Mouse (Mus musculus) heart, embryonic 16.5 days (tissue): ENCODE measurements at regions not wholly inside any gene's neighbourhood (a gene's known extent, or its start where the extent isn't known, plus 50 kb on each side); places are given as distances from the start of the nearest gene placed in this dataset.

Experiments
- ATAC-seq: fragments of 200-750 bp; cut with Nextera tagmentation; replicated peaks from 2 replicates; pipeline ENCODE4 v1.8.0; 2017; ENCODE audit warnings: moderate number of reproducible peaks; ENCODE audit not compliant: insufficient read depth, low FRiP score; ENCODE audit errors: extremely low read depth
- H3K27ac ChIP-seq: fragments of 300-500 bp; sonication (generic); 2 replicates; pipeline ENCODE4 v1.5.1; 2014; ENCODE audit warnings: mild to moderate bottlenecking, low read length, control low read depth, moderate library complexity
- H3K27me3 ChIP-seq: fragments of 300-500 bp; sonication (generic); 2 replicates; pipeline ENCODE4 v1.6.1; 2014; ENCODE audit warnings: low read length, mixed read lengths; ENCODE audit not compliant: control insufficient read depth, insufficient read depth
- H3K36me3 ChIP-seq: fragments of 300-500 bp; sonication (generic); 2 replicates; pipeline ENCODE4 v1.6.1; 2014; ENCODE audit not compliant: control insufficient read depth, insufficient read depth
- H3K4me1 ChIP-seq: fragments of 300-500 bp; sonication (generic); 2 replicates; pipeline ENCODE4 v1.6.1; 2014; ENCODE audit warnings: low read length, mixed read lengths; ENCODE audit not compliant: control insufficient read depth, insufficient read depth
- H3K4me2 ChIP-seq: fragments of 300-500 bp; sonication (generic); 2 replicates; pipeline ENCODE4 v1.6.1; 2014; ENCODE audit warnings: low read depth, mild to moderate bottlenecking, control low read depth, low read length
- H3K4me3 ChIP-seq: fragments of 300-500 bp; sonication (generic); 2 replicates; pipeline ENCODE4 v1.5.1; 2014; ENCODE audit warnings: mild to moderate bottlenecking, control low read depth, low read length
- H3K9ac ChIP-seq: fragments of 300-500 bp; sonication (generic); 2 replicates; pipeline ENCODE4 v1.6.1; 2014; ENCODE audit warnings: low read length, control low read depth
- H3K9me3 ChIP-seq: fragments of 300-500 bp; sonication (generic); replicated peaks from 2 replicates; pipeline ENCODE4 v1.6.1; 2016; ENCODE audit warnings: low read length; ENCODE audit not compliant: control insufficient read depth
- WGBS: fragments of 180-500 bp; shearing (Covaris S2); extraction: QIAGEN DNeasy Blood & Tissue Kit; methylation state at CpG from one replicate; pipeline ENCODE4 v1.1.7; 2014; 5-methylcytosine and 5-hydroxymethylcytosine counted together

DNA sequence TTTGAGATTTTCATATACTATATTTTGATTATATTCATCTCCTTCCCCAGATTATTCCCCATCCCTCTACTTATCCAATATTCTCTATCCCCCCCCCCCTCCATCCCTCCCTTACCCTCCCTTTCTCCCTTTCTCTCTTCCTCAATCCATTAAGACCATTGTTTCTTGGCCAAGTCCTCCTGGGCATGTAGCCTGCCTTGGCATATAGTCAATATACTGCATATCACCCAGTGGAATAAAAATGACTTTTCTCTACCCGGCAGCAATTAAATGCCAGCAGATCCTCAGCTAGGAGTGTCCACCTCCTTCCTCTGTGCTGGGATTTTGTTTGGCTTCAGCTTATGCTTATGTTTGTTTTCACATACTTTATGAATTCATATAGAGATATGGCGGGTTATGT is 987.3 kb downstream of the Robo2 start:
- Histone ChIP-seq H3K9ac (no peak overlapping the region), H3K27me3 (no peaks in the 10 kb centered on the region), H3K4me2 (no peak overlapping the region), H3K36me3 (no peaks in the 10 kb centered on the region), H3K4me3 (no peak overlapping the region), H3K27ac (no peak overlapping the region), H3K9me3 (no peaks in the 10 kb centered on the region), H3K4me1 (no peaks in the 10 kb centered on the region)
- 77% methylated on average over 2 of the region's 2 CpGs for WGBS
- ATAC-seq: no peak

DNA sequence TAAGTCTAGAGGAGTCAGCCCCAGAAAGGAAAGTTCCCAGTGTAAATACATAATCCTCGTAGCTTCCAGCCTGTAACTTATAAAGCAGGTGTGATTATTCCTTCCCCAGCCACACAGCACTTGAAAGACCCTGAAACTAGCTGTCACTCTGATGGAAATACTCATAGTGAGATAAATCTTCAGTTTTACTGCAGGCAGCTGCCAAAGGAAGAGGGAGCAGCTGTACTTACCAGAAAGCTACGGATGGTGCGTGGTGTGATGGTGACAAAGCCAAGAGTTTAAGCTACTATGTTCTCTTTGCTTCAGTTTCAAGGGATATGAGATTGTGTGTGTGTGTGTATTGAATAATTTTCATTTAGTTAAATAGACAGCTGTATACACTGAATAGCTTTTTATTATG is 1007.1 kb downstream of the Robo2 start:
- Histone ChIP-seq H3K9ac (no peak overlapping the region), H3K36me3 (no peaks in the 10 kb centered on the region), H3K9me3 (no peaks in the 10 kb centered on the region), H3K4me3 (no peak overlapping the region), H3K4me2 (no peak overlapping the region), H3K27me3 (no peaks in the 10 kb centered on the region), H3K4me1 (no peaks in the 10 kb centered on the region), H3K27ac (no peak overlapping the region)
- WGBS: 67% methylated on average over 3 of the region's 3 CpGs
- ATAC-seq: no peak

DNA sequence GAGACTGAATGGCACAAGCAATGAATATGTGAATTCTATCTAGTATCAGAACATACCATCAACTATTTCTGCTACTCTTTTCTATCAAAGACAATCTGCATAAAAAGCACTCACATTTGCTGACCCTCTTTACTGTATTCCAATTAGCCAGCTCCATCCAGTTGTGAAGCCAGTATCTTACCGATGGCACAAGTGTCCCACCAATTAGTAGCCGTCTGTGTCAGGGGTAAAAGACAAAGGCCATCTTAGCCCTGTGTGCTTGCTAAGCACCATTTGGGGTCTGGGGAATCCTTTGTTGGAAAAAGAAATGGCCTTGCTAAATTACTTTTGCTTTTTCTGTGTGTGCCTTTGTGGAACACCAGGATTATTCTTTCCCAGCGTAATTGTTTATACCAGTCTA is 1007.5 kb downstream of the Robo2 start:
- Histone ChIP-seq H3K36me3 (no peaks in the 10 kb centered on the region), H3K27me3 (no peaks in the 10 kb centered on the region), H3K9ac (no peak overlapping the region), H3K4me1 (no peaks in the 10 kb centered on the region), H3K4me2 (no peak overlapping the region), H3K9me3 (no peaks in the 10 kb centered on the region), H3K27ac (no peak overlapping the region), H3K4me3 (no peak overlapping the region)
- 77% methylated on average over 3 of the region's 3 CpGs for WGBS
- no peak for ATAC-seq

DNA sequence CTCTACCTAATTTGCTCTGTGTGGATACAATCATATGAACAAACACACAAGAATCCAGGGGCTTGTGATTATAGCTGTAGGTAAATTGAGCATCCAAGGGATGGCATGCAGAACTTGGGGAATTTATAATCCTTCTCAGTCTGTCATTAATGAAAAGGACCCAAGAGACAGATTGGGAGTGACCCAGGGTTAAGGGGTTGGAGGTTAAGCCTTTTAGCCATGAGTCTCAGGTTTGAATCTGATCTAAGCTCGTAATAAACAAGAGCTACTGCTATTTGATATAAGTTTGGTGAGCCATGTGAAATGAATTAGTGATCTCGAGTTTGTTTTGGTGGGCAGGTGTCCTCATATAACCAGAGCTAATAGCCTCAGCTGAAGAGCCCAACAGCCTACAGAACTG is 1032.6 kb downstream of the Robo2 start:
- Histone ChIP-seq H3K36me3 (no peaks in the 10 kb centered on the region), H3K27me3 (no peaks in the 10 kb centered on the region), H3K9ac (no peak overlapping the region), H3K4me2 (no peak overlapping the region), H3K27ac (no peak overlapping the region), H3K9me3 (no peaks in the 10 kb centered on the region), H3K4me1 (no peaks in the 10 kb centered on the region), H3K4me3 (no peak overlapping the region)
- ATAC-seq: no peak
- 74% methylated on average over 2 of the region's 2 CpGs for WGBS

DNA sequence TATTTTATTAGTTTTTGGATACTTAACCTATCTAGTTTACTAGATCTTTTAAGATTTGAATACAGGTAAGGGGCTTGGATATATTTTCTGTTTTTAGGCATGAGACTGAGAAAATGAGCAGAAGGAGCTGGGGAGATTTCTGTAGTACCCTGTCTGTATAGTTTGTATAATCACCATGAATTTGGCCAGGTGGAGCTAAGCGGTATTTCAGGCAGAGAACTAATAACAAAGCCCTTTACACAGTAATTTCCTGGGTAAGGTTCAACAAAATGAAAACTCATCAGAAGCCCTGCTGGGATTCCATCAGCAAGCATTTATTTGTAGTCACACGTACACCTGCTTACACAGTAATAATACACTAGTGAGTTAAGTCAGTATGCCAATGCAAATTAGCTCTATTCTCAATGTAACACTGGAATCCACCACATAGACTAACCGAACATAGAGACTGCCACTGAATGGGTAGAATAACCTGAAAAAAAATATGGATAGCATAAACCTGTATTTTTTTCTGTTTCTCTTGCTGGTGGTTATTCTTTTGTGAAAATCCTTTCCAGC is 1036.9 kb downstream of the Robo2 start:
- H3K4me2 ChIP-seq: no peak overlapping the region
- no peaks in the 10 kb centered on the region for H3K4me1 ChIP-seq
- H3K4me3 ChIP-seq: no peak overlapping the region
- 86% methylated on average over 3 of the region's 3 CpGs for WGBS
- no peaks in the 10 kb centered on the region for H3K36me3 ChIP-seq
- no peak for ATAC-seq
- H3K9ac ChIP-seq: no peak overlapping the region
- no peaks in the 10 kb centered on the region for H3K27me3 ChIP-seq
- no peaks in the 10 kb centered on the region for H3K9me3 ChIP-seq
- no peak overlapping the region for H3K27ac ChIP-seq

DNA sequence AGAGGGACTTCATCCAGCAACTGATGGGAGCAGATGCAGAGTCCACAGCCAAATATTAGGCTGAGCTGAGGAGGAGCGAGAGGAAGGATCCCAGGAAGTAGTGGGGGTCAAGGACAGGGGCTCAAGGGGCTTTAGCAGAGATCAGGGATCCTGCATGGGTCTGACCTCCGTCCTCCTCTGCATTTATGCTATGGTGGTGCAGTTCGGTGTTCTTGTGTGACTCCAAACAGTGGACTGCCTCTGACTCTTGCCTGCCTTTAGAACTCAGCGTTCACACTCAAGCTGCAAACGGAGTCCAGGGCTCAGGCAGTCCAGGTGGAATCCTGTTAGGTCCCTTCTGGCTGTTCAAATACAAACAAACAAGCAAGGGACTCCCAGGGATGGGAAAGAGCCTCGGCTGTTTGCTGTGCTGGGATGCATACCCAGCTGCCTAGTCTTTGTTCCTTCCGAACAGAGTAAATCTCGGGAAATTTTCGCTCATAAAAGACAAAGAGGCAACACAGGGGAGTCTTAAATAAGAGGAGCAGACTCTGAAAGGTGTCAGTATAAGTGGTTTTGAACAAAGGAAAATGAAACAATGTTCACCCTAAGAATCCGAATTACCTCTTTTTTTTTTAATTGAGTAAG is 1042.9 kb downstream of the Robo2 start:
- ATAC-seq: no peak

DNA sequence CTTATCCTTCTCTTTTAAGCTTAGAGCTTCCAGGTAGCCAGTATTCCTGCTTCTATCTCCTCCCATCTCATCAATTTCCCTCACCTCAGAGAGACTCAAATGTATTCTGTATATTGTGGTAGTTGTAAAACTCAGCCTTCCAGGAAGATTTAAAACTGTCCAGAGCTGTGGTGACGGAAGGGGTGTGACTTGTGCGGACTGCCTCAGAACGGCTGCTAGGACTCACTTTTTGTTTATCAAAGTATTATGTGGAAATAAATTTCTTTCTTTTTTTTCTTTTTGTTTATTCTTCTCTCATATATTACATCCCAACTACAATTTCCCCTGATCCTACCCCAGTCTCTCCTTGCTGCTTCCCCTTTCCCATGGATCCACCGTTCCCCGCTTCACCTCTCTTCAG is 1043.7 kb downstream of the Robo2 start:
- H3K9me3 ChIP-seq: no peaks in the 10 kb centered on the region
- no peaks in the 10 kb centered on the region for H3K4me1 ChIP-seq
- no peak overlapping the region for H3K4me3 ChIP-seq
- peak overlapping the region; percentile 3; the same call in 1 of the 2 replicates for H3K4me2 ChIP-seq
- no peaks in the 10 kb centered on the region for H3K27me3 ChIP-seq
- H3K9ac ChIP-seq: no peak overlapping the region
- H3K36me3 ChIP-seq: no peaks in the 10 kb centered on the region
- H3K27ac ChIP-seq: no peak overlapping the region
- 89% methylated on average over 5 of the region's 5 CpGs for WGBS
- no peak for ATAC-seq

More for the DNA sequence above, 1042.9 kb downstream of the Robo2 start:
- no peak overlapping the region for H3K27ac ChIP-seq
- H3K9ac ChIP-seq: no peak overlapping the region
- H3K9me3 ChIP-seq: no peaks in the 10 kb centered on the region
- H3K36me3 ChIP-seq: no peaks in the 10 kb centered on the region
- H3K4me1 ChIP-seq: no peaks in the 10 kb centered on the region
- WGBS: 62% methylated on average over 10 of the region's 10 CpGs
- no peaks in the 10 kb centered on the region for H3K27me3 ChIP-seq
- no peak overlapping the region for H3K4me2 ChIP-seq
- H3K4me3 ChIP-seq: no peak overlapping the region

DNA sequence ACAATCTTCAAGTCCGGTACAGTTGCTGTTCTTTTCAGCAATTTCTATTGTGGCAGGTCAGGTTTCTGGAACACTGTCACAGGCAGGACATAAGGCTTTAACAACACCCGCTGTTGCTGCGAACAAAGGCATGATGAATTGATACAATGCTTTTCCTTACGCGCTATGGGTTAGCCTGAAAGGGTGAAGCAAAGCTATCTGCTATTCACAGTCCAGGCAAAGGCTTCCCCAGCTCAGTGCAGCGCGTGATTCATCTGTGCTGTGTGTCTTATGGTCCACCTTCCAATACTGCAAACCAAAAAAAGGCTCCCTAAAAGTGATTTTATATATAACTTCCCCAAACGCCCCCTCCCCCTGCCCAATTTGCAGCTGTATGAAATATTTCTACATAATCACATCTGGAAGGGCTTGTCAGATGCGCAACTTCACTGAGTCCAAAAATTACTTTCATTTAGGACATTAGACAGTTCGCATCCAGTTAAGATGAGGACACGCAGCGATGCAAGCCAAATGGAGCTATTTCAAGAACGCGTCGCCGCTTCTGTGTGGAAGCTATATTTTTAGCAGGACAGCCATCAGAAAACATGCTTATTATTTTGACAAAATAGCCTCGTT is 1044.3 kb downstream of the Robo2 start:
- Histone ChIP-seq H3K4me2 (peak overlapping the region; percentile 3; the same call in 1 of the 2 replicates), H3K4me1 (no peaks in the 10 kb centered on the region), H3K9me3 (no peaks in the 10 kb centered on the region), H3K27ac (no peak overlapping the region), H3K4me3 (no peak overlapping the region), H3K27me3 (no peaks in the 10 kb centered on the region), H3K9ac (no peak overlapping the region), H3K36me3 (no peaks in the 10 kb centered on the region)
- 63% methylated on average over 17 of the region's 17 CpGs for WGBS
- no peak for ATAC-seq

DNA sequence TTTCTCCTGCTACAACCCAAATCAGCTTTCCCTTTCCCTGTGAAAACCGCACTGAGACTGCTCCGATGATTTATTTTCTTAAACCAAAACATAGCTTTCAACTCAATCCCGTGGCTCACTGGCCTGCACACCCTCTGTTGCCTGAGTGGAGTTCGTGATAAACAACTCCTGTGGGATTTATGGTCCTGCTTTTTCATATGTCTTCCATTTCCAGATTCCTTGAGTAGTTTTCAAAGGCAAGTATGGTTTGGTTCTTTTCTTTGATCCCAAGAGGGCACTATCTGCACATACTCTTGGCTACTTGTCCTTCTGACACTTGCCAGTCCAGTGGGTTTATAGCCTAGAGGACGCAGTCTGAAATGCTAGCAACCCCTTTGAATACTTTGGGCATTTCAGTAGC is 1042.6 kb downstream of the Robo1 start:
- no peak overlapping the region for H3K27ac ChIP-seq
- WGBS: 55% methylated on average over 5 of the region's 5 CpGs
- H3K4me1 ChIP-seq: no peaks in the 10 kb centered on the region
- no peak overlapping the region for H3K4me2 ChIP-seq
- no peak overlapping the region for H3K9ac ChIP-seq
- ATAC-seq: no peak
- H3K9me3 ChIP-seq: no peaks in the 10 kb centered on the region
- H3K4me3 ChIP-seq: no peak overlapping the region
- no peaks in the 10 kb centered on the region for H3K27me3 ChIP-seq
- no peaks in the 10 kb centered on the region for H3K36me3 ChIP-seq
